ENCODE assay signal across 19 mouse cellular contexts in the genomic region with DNA sequence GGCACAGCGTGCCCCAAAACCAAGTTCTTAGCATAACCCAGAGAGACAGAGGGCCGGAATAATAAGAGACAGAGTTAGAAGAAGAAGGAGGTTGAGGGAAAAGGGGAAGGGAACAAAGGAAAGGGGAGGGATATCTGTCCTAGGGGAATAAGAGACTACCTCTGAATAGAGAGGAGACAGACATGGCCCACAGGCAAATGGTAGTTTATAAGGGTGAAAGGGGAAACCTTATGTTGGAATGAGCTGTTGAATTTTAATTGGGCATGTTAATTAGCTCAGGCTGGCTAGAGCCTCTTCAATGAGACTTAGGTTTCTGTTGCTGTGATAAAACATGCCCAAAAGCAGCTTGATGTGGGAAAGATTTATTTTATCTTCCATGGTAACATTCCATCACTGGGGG.
"Had no signal": no experiment of that assay in that cellular context is flagged by ENCODE, and none has a peak within 500 bp of the region (broad histone marks: within the 10 kb centered on the region; RNA-seq: fewer than 3 reads in every experiment).

No protein-coding gene starts in this region.

- H3K36me3 ChIP-seq: limb, embryonic 12.5 days; limb, embryonic 15.5 days had no signal

- H3K4me2 ChIP-seq: midbrain, embryonic 11.5 days had no signal

- H3K9ac ChIP-seq: limb, embryonic 15.5 days; liver, embryonic 14.5 days; liver, postnatal 0 days; lung, embryonic 14.5 days had no signal

- DNase-seq: kidney, adult 8-10 months; kidney, postnatal 14 days; kidney, postnatal 4 days; left cerebral cortex, postnatal 4 days; liver, postnatal 0 days; lung, embryonic 14.5 days; lung, postnatal 14 days; lung, postnatal 4 days; midbrain, embryonic 14.5 days; right cerebral cortex, postnatal 25 days; spleen, adult 18-20 months; thymus, adult 2 months; thymus, postnatal 14 days; thymus, postnatal 4 days had no signal

- H3K27me3 ChIP-seq: limb, embryonic 12.5 days; limb, embryonic 15.5 days had no signal

- H3K27ac ChIP-seq: limb, embryonic 12.5 days; limb, embryonic 15.5 days; liver, embryonic 14.5 days; stomach, postnatal 0 days had no signal

- ATAC-seq: liver, postnatal 0 days had no signal

- H3K9me3 ChIP-seq: limb, embryonic 12.5 days; limb, embryonic 15.5 days had no signal
